Mouse (Mus musculus) left cerebral cortex, postnatal 4 days (tissue): ENCODE results near the gene Pigw. TPM values are rescaled to one million over a fixed set of nuclear protein-coding genes. Genes with fewer than 3 reads are reported as not detected.

Source experiments
- DNase-seq: peaks from one replicate; pipeline ENCODE4 v3.0.0-alpha.2; 2022
- intact Hi-C: fragments of 180-260 bp; cut with DNase I; formaldehyde crosslinking; loops from one replicate; pipeline ENCODE4 v1.15.1; 2025
- microRNA-seq: library from miRNA; unstranded; fragments of <30 nt; microRNA quantifications from one replicate; pipeline ENCODE4 v1.2.0, GENCODE M21; 2022
- total RNA-seq, 2 experiments: library from RNA; stranded (reverse); gene quantifications; 2 replicates each; pipeline ENCODE4 v1.2.3; 2021

Pigw gene
- total RNA-seq, 2 experiments from 2014 or later, result 11.2 to 12.0 TPM

GRCm38 (mm10) chr11:84827901-84828503, 52.1 kb downstream of the Pigw start:
- intact Hi-C loops, result no loop called here
- DNase-seq, result no peak

GRCm38 (mm10) chr11:84827492-84827891, 52.6 kb downstream of the Pigw start:
- no peak for DNase-seq
- intact Hi-C loops, result no loop called here

Small RNA genes within 50 kb of the gene (microRNA-seq; reads per million reads assigned to microRNA genes)
- gene Gm23564, result not detected

Other genes starting within 250 kb of the Pigw start
- 10 to 100 TPM; 15.6 to 24.5 TPM for gene Mrm1, start 60.8 kb downstream of the Pigw start, total RNA-seq
- gene Dhrs11, start 51.3 kb downstream of the Pigw start, total RNA-seq, result 1 to 10 TPM; 5.9 to 6.8 TPM
- gene Ggnbp2, start 9.5 kb downstream of the Pigw start, total RNA-seq, result 100 to 1,000 TPM in 1 of 2 experiments, 10 to 100 TPM in 1; 86.9 to 100 TPM
- gene Myo19, start 137 bp downstream of the Pigw start, total RNA-seq, result 10 to 100 TPM; 20.0 to 21.1 TPM
- 10 to 100 TPM; 24.8 to 30.7 TPM for gene Znhit3, start 36.1 kb upstream of the Pigw start, total RNA-seq
- 10 to 100 TPM; 21.7 to 23.2 TPM for gene Car4, start 77.5 kb upstream of the Pigw start, total RNA-seq